Mouse (Mus musculus): Measurements from ENCODE around the gene Rps18.

DNA sequence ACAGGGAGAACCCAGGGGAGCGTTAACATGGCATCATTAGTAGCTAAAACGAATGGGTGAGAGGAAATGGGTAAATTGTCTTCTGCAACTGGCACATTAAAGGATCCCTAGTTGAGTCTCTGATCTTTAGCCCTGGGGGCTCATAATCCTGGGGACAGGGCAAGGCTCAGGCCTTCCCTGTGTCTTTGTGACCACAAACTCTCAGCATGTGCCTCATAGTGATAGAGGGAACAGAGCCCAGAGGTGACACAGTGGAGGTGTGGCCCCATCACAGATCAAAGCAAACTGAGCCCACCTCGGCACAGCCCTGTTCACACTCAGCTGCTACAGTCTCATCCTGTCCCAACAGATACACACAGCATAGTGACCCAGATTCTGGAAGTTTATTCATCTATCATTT lies 39.9 kb upstream of the Rps18 start:
- no peak for TF ChIP-seq CTCF (IDR thresholded peaks at IDR 0.05; ENCODE audit: borderline replicate concordance, insufficient read depth, low read length)
- TF ChIP-seq POLR2A (IDR thresholded peaks at IDR 0.05; ENCODE audit: low read depth, low read length), result no peak

Measured in embryonic fibroblast, embryonic 13.5 days (primary cell).